13 mouse cellular contexts compared by ENCODE assay signal in genomic region chr1:191499666-191500065, GRCm38 (mm10).
"Had no signal": no experiment of that assay in that cellular context is flagged by ENCODE, and none has a peak within 500 bp of the region (broad histone marks: within the 10 kb centered on the region; RNA-seq: fewer than 3 reads in every experiment).

No protein-coding gene starts in this region.

- H3K9me3 ChIP-seq: midbrain, embryonic 13.5 days; midbrain, embryonic 15.5 days; neural tube, embryonic 12.5 days; stomach, embryonic 15.5 days had no signal

- DNase-seq: lung, adult 18-20 months; lung, embryonic 14.5 days; lung, postnatal 10 days; lung, postnatal 4 days; right cerebral cortex, postnatal 14 days; thymus, adult 2 months; thymus, postnatal 25 days; thymus, postnatal 4 days had no signal

- ATAC-seq: midbrain, embryonic 13.5 days; midbrain, embryonic 15.5 days had no signal

- H3K4me1 ChIP-seq: midbrain, embryonic 13.5 days; neural tube, embryonic 12.5 days had no signal

- H3K27ac ChIP-seq: midbrain, embryonic 13.5 days; midbrain, embryonic 15.5 days; neural tube, embryonic 12.5 days; stomach, embryonic 15.5 days had no signal

- H3K27me3 ChIP-seq: midbrain, embryonic 13.5 days; midbrain, embryonic 15.5 days; neural tube, embryonic 12.5 days; stomach, embryonic 15.5 days had no signal

- H3K36me3 ChIP-seq: midbrain, embryonic 13.5 days; midbrain, embryonic 15.5 days; neural tube, embryonic 12.5 days; stomach, embryonic 15.5 days had no signal

- H3K4me3 ChIP-seq: midbrain, embryonic 13.5 days; midbrain, embryonic 15.5 days; neural tube, embryonic 12.5 days; stomach, embryonic 15.5 days had no signal

- H3K9ac ChIP-seq: lung, embryonic 14.5 days; midbrain, embryonic 13.5 days; midbrain, embryonic 15.5 days; neural tube, embryonic 12.5 days; stomach, embryonic 15.5 days had no signal

- H3K4me2 ChIP-seq: lung, embryonic 14.5 days; midbrain, embryonic 11.5 days; midbrain, embryonic 13.5 days; midbrain, embryonic 15.5 days; neural tube, embryonic 12.5 days; stomach, embryonic 15.5 days had no signal
